Mouse (Mus musculus): ENCODE data around the gene T2. TPM values are rescaled to one million over a fixed set of nuclear protein-coding genes. Genes with fewer than 3 reads are reported as not detected.

T2 gene
- polyA plus RNA-seq, 1 experiment, result 0.11 TPM

DNA sequence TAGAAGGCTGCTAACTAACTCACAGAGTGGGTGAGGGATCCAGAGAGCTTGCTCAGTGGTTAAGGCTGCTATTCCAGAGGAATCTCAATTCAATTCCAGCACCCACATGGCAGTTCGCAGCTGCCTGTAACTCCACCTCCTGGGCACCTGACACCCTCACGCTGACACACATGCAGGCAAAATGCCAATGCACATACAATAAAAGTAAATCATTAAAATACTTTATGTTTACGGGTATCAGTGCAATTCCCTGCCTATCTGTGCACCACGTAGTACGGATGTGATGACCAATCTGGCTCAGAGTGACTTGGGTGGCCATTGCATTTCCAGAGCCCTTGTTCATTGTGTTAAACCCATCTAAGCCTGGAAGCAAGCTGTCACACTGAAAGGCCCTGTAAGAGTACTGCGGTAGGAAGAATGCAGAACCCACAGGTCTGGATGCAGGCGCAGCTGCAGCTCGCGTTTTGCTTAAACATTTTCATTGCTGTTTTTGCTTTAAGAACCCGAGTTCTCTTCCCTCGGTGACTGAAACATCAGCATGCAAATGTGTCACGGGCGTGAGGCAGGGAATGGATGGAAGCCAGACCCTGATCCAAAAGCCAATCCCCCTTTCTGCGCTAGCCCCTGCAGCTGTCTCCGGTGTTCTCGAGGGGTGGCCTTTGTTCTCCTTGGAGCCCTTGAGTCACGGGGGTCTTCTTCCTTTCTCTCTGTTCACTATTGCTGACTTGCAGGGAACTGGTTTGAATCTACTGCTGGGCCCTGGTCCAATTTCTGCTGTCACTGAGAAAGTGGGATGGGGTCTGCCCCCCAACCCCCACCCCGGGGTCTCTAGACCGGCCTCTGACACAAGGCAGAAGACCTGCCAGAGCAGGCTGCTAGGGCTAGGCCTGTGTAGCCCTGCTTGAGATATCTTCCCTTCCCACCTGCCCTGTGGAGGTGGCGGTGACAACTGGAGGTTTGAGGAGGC is 12.0 kb downstream of the T2 start:
- no peaks in the 10 kb centered on the region for H3K36me3 ChIP-seq (ENCODE audit: control insufficient read depth, insufficient read depth, low read length)
- 22% methylated on average over 20 of the region's 20 CpGs for WGBS
- no peaks in the 10 kb centered on the region for H3K27me3 ChIP-seq (ENCODE audit: control insufficient read depth, insufficient read depth, low read length)
- H3K27ac ChIP-seq (ENCODE audit: insufficient read depth, low read depth, low read length), result no peak overlapping the region
- TF ChIP-seq POLR2A (IDR thresholded peaks at IDR 0.05; ENCODE audit: low read depth, low read length) (no peak), CTCF (IDR thresholded peaks at IDR 0.05; ENCODE audit: extremely low read depth, insufficient read length, insufficient replicate concordance, low read depth, low read length) (no peak)
- peaks cover 6% of the 10 kb centered on the region; the same call in 1 of the 2 replicates for H3K4me1 ChIP-seq (ENCODE audit: control insufficient read depth, insufficient read depth, insufficient read length, low read length)
- H3K4me3 ChIP-seq (ENCODE audit: low read depth, low read length), result peak overlapping the region; percentile 15; the same call in 1 of the 2 replicates

- no peak for TF ChIP-seq POLR2A (IDR thresholded peaks at IDR 0.05; ENCODE audit: low read depth, low read length)
- no peak for TF ChIP-seq CTCF (IDR thresholded peaks at IDR 0.05; ENCODE audit: extremely low read depth, insufficient read length, insufficient replicate concordance, low read depth, low read length)
- WGBS, result 54% methylated on average over 8 of the region's 8 CpGs
- H3K27me3 ChIP-seq (ENCODE audit: control insufficient read depth, insufficient read depth, low read length), result no peaks in the 10 kb centered on the region
- no peaks in the 10 kb centered on the region for H3K36me3 ChIP-seq (ENCODE audit: control insufficient read depth, insufficient read depth, low read length)
- no peak overlapping the region for H3K27ac ChIP-seq (ENCODE audit: insufficient read depth, low read depth, low read length)
- H3K4me3 ChIP-seq (ENCODE audit: low read depth, low read length), result no peak overlapping the region
- H3K4me1 ChIP-seq (ENCODE audit: control insufficient read depth, insufficient read depth, insufficient read length, low read length), result peaks cover 6% of the 10 kb centered on the region; the same call in 1 of the 2 replicates
Measured at GRCm38 (mm10) chr17:8368570-8368969, 12.8 kb downstream of the T2 start.

GRCm38 (mm10) chr17:8369171-8369570 is 13.4 kb downstream of the T2 start:
- no peak for TF ChIP-seq POLR2A (IDR thresholded peaks at IDR 0.05; ENCODE audit: low read depth, low read length)
- TF ChIP-seq CTCF (IDR thresholded peaks at IDR 0.05; ENCODE audit: extremely low read depth, insufficient read length, insufficient replicate concordance, low read depth, low read length), result no peak
- no peak overlapping the region for H3K27ac ChIP-seq (ENCODE audit: insufficient read depth, low read depth, low read length)
- no peaks in the 10 kb centered on the region for H3K27me3 ChIP-seq (ENCODE audit: control insufficient read depth, insufficient read depth, low read length)
- peaks cover 6% of the 10 kb centered on the region; the same call in 1 of the 2 replicates for H3K4me1 ChIP-seq (ENCODE audit: control insufficient read depth, insufficient read depth, insufficient read length, low read length)
- no peak overlapping the region for H3K4me3 ChIP-seq (ENCODE audit: low read depth, low read length)
- no peaks in the 10 kb centered on the region for H3K36me3 ChIP-seq (ENCODE audit: control insufficient read depth, insufficient read depth, low read length)
- WGBS, result 66% methylated on average over 2 of the region's 2 CpGs

DNA sequence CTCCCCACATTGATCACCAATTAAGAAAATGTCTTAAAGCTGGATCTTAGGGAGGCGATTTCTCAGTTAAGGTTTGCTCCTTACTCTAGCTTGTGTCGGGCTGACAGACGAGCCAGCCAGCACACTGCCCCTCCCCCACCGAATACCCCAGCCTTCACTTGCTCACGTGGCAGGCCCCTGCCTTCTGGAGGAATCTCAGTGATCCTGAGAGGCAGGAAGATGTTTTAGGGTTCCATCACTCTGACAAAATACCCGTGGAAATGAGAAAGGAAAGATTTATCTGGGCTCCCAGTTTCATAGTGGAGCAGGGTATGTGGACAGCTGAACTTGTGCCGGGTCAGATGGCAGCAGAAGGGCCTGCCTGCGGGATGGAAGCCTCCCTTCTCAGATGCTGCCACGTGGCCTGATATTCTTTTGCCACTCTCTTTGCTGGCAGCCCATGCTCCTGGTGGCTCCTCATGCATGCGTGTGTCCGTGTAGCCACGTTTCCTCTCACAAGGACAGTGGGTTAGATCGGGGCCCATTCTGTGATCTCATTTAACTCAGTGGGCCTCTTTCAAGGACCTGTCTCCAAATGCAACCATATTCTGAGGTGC is 14.9 kb downstream of the T2 start:
- H3K27ac ChIP-seq (ENCODE audit: insufficient read depth, low read depth, low read length), result no peak overlapping the region
- TF ChIP-seq CTCF (IDR thresholded peaks at IDR 0.05; ENCODE audit: extremely low read depth, insufficient read length, insufficient replicate concordance, low read depth, low read length) (no peak), POLR2A (IDR thresholded peaks at IDR 0.05; ENCODE audit: low read depth, low read length) (no peak)
- no peak overlapping the region for H3K4me3 ChIP-seq (ENCODE audit: low read depth, low read length)
- WGBS, result 77% methylated on average over 13 of the region's 13 CpGs
- H3K4me1 ChIP-seq (ENCODE audit: control insufficient read depth, insufficient read depth, insufficient read length, low read length), result peaks cover 6% of the 10 kb centered on the region; the same call in 1 of the 2 replicates
- H3K36me3 ChIP-seq (ENCODE audit: control insufficient read depth, insufficient read depth, low read length), result no peaks in the 10 kb centered on the region
- no peaks in the 10 kb centered on the region for H3K27me3 ChIP-seq (ENCODE audit: control insufficient read depth, insufficient read depth, low read length)

GRCm38 (mm10) chr17:8371834-8372233 is 16.0 kb downstream of the T2 start:
- peak overlapping the region; percentile 24 for H3K4me3 ChIP-seq (ENCODE audit: low read depth, low read length)
- no peak overlapping the region for H3K27ac ChIP-seq (ENCODE audit: insufficient read depth, low read depth, low read length)
- no peaks in the 10 kb centered on the region for H3K27me3 ChIP-seq (ENCODE audit: control insufficient read depth, insufficient read depth, low read length)
- no peaks in the 10 kb centered on the region for H3K36me3 ChIP-seq (ENCODE audit: control insufficient read depth, insufficient read depth, low read length)
- 29% methylated on average over 7 of the region's 7 CpGs for WGBS
- H3K4me1 ChIP-seq (ENCODE audit: control insufficient read depth, insufficient read depth, insufficient read length, low read length), result peaks cover 6% of the 10 kb centered on the region; the same call in 1 of the 2 replicates
- no peak for TF ChIP-seq POLR2A (IDR thresholded peaks at IDR 0.05; ENCODE audit: low read depth, low read length)
- TF ChIP-seq CTCF (IDR thresholded peaks at IDR 0.05; ENCODE audit: extremely low read depth, insufficient read length, insufficient replicate concordance, low read depth, low read length), result no peak

- 5% methylated on average over 18 of the region's 18 CpGs for WGBS
- Histone ChIP-seq H3K36me3 (ENCODE audit: control insufficient read depth, insufficient read depth, low read length) (no peaks in the 10 kb centered on the region), H3K27me3 (ENCODE audit: control insufficient read depth, insufficient read depth, low read length) (no peaks in the 10 kb centered on the region), H3K27ac (ENCODE audit: insufficient read depth, low read depth, low read length) (no peak overlapping the region), H3K4me1 (ENCODE audit: control insufficient read depth, insufficient read depth, insufficient read length, low read length) (peaks cover 6% of the 10 kb centered on the region; the same call in 1 of the 2 replicates), H3K4me3 (ENCODE audit: low read depth, low read length) (peak overlapping the region; percentile 20; the same call in 1 of the 2 replicates)
- TF ChIP-seq POLR2A (IDR thresholded peaks at IDR 0.05; ENCODE audit: low read depth, low read length) (no peak), CTCF (IDR thresholded peaks at IDR 0.05; ENCODE audit: extremely low read depth, insufficient read length, insufficient replicate concordance, low read depth, low read length) (peak; percentile 77; the same call in 1 of the 2 replicates)
Measured at GRCm38 (mm10) chr17:8372286-8373046, 16.7 kb downstream of the T2 start.
